Mouse (Mus musculus) CD8-positive naive resting alpha-beta T cell, adult 2 months (primary cell): ENCODE results near the gene Dtnbp1.

ENCODE experiments used
- DNase-seq, 2 experiments: peaks; one replicate each; pipeline ENCODE4 v3.0.0; 2022; ENCODE audit warnings: low read depth in 2 of 2, low spot score in 2 of 2

Gene Dtnbp1

DNA sequence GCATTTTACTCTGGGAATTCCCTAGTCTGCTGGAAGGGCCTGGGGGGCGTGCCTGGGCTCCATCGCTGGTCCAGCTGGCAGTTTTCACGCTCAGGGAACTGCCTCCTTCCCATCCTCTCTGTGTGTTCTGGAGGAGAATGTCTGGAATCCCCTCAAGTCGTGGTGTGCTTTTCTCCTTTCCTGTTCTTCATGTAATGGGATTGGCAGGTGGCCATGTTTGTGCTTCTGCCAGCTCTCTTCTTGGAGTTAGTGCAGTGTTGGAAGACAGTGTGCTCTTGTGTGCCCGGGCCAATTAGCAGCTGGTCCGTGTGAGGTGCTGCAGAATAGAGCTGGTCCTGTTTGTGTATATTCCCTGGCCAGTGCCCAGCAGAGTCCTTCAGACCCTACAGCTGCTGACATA, 94.2 kb downstream of the Dtnbp1 start:
- DNase-seq: no peak

- no peak for DNase-seq
These were observed 95.8 kb downstream of the Dtnbp1 start for GRCm38 (mm10) chr13:44906141-44906540.

DNA sequence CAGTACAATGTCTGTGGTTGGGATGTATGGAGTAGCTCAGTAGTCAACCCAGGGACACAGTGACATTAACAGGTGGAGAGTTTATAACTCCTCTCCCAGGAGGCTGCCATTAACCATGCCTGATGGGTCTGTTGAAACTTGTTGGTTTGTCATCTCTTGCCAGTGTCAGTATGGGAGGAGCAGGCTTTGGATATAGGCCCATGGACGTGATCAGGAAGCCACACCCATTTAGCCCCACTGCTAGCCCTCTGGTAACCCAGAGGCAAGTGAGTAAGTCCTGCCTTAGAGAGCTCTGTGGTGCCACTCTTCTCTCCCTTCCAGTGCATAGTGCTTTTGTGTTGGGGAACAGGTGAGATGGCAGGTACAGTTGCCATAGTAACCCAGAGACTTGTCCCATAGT, 97.7 kb downstream of the Dtnbp1 start:
- no peak for DNase-seq

GRCm38 (mm10) chr13:44903416-44903815, 98.5 kb downstream of the Dtnbp1 start:
- no peak for DNase-seq

GRCm38 (mm10) chr13:44902299-44902698, 99.6 kb downstream of the Dtnbp1 start:
- no peak for DNase-seq

DNA sequence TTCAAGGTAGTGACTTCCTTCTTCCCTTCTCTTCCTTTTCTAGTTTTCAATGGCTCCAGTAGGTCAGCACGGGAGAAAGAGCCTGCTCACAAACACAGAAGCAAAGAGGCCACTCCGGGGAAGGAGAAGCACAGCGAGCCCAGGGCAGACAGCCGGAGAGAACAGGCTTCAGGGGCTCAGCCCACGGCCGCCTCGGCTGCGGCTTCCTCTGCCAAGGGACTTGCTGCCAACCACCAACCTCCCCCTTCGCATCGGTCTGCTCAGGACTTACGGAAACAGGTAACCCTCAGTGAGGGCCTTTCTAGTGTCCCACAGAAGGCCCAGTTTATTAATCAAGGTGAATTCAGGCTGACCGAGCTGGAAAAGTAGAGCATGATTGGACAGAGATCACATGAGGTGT, 105.7 kb downstream of the Dtnbp1 start:
- no peak for DNase-seq

- DNase-seq: no peak
These were observed 109.9 kb downstream of the Dtnbp1 start for GRCm38 (mm10) chr13:44891813-44892730.

- DNase-seq: no peak
These were observed 111.3 kb downstream of the Dtnbp1 start for GRCm38 (mm10) chr13:44890612-44891011.

DNA sequence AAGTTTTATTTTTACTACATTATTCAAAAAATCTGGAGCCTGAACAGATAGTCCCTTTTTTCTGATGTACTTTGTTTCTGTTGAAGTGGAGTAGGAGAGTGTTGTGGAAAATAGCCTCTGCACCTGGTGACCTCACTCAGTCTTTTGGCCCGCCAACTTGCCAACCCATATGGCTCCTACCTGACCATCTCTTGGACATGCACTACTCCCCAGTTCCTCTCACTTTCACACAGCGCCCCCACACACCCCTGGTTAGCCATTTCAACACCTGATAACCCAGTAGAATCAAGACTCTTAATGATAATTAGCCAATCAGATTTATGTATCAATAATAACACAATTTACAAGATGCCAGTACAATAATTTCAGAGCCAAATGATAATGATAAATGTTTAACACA, 115.7 kb downstream of the Dtnbp1 start:
- DNase-seq: no peak

DNA sequence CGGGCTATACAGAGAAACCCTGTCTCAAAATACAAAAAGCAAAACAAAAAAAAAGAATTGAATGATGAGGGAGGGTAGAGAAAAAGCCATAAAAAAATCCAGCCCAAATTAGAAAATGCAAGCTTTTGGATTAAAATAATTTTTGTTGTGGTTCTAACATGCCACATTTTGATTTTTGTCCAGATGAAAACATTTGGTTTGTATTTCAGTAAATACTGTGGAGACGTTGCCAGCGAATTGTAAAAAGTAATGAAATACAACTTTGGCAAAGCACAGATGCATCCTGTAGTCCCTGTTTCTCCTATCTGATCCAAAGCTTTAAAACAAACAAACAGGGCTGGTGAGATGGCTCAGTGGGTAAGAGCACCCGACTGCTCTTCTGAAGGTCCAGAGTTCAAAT, 120.9 kb downstream of the Dtnbp1 start:
- DNase-seq: no peak

DNA sequence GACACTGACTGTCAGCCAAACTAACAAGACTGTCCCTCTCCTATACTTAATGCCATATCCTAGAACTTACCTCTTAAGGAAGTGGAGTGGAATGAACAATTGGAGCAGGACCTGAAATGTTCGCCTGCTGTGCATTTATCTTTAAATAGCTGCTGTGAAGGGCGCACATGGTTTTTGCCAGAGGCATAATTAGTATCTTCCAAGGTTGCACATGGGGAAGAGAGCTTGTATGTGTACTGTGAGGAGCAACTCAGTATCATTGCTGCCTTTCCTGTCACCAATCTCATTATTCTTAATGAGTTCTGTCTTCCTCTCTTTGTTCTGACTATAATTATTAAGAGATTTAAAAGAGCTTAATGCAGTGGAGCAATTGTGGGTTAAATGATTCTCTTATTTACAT, 125.1 kb downstream of the Dtnbp1 start:
- DNase-seq: no peak
